Mouse (Mus musculus) heart, adult 2 months (tissue): ENCODE data around the gene Hmgxb4. TPM values are rescaled to one million over a fixed set of nuclear protein-coding genes. Genes with fewer than 3 reads are reported as not detected.
A peak's percentile ranks its signal among the peaks of the same experiment; 100 is the strongest.

Experiments
- DNase-seq, 2 experiments: peaks; one replicate each; pipeline ENCODE4 v3.0.0; 2021
- H3K27ac ChIP-seq: fragments of 200-600 bp; 2 replicates; pipeline ENCODE4 v1.8.1; 2022
- H3K27me3 ChIP-seq: fragments of 200-500 bp; 2 replicates; pipeline ENCODE4 v1.6.1; 2012; ENCODE audit warnings: mild to moderate bottlenecking, low read length, inconsistent platforms, mixed read lengths; ENCODE audit not compliant: control insufficient read depth, insufficient read depth
- H3K36me3 ChIP-seq: fragments of 200-500 bp; 2 replicates; pipeline ENCODE4 v1.6.1; 2012; ENCODE audit warnings: low read length, inconsistent platforms; ENCODE audit not compliant: control insufficient read depth, insufficient read depth
- H3K4me1 ChIP-seq: fragments of 200-500 bp; 2 replicates; pipeline ENCODE4 v1.6.1; 2011; ENCODE audit warnings: low read length; ENCODE audit not compliant: control insufficient read depth, insufficient read depth
- H3K4me3 ChIP-seq: fragments of 200-600 bp; 2 replicates; pipeline ENCODE4 v1.8.1; 2022
- H3K79me2 ChIP-seq: fragments of 200-500 bp; replicated peaks from 2 replicates; pipeline ENCODE4 v1.6.1; 2012; ENCODE audit warnings: mild to moderate bottlenecking, inconsistent platforms, low read length, moderate library complexity, mixed read lengths; ENCODE audit not compliant: control insufficient read depth, insufficient read depth
- H3K9ac ChIP-seq: fragments of 200-500 bp; 2 replicates; pipeline ENCODE4 v1.6.1; 2012; ENCODE audit warnings: low read depth, mild to moderate bottlenecking, control low read depth, inconsistent platforms, low read length, mixed read lengths
- CTCF ChIP-seq: fragments of 200-600 bp; IDR thresholded peaks from 2 replicates; pipeline ENCODE4 v1.8.1; 2022; ENCODE audit warnings: antibody characterized with exemption, mild to moderate bottlenecking, moderate library complexity
- EP300 ChIP-seq: fragments of 200-500 bp; IDR thresholded peaks from 2 replicates; pipeline ENCODE4 v1.6.1; 2011; ENCODE audit warnings: low read depth, low read length, control low read depth; ENCODE audit not compliant: insufficient read depth
- POLR2A ChIP-seq: fragments of 200-500 bp; IDR thresholded peaks from 2 replicates; pipeline ENCODE4 v1.6.1; 2011; ENCODE audit warnings: mild to moderate bottlenecking, low read depth, low read length, control low read depth; ENCODE audit not compliant: insufficient read depth
- WGBS: fragments of 180-500 bp; shearing (Covaris S2); methylation state at CpG from one replicate; pipeline ENCODE4 v1.1.7; 2018; 5-methylcytosine and 5-hydroxymethylcytosine counted together
- intact Hi-C: fragments of 180-260 bp; cut with DNase I; formaldehyde crosslinking; loops from one replicate; pipeline ENCODE4 v1.15.1; 2025
- polyA plus RNA-seq: library from polyadenylated mRNA; depleted of rRNA; stranded (reverse); fragments of >200 nt; gene quantifications from 2 replicates; pipeline ENCODE4 v1.2.3, GENCODE M21; 2012
- total RNA-seq, 2 experiments: library from RNA; stranded (reverse); gene quantifications; 2 replicates each; pipeline ENCODE4 v1.2.3; 2021

The Hmgxb4 gene
- total and polyA plus RNA-seq, 3 experiments, result 10.6 to 13.3 (median 11.1) TPM

DNA sequence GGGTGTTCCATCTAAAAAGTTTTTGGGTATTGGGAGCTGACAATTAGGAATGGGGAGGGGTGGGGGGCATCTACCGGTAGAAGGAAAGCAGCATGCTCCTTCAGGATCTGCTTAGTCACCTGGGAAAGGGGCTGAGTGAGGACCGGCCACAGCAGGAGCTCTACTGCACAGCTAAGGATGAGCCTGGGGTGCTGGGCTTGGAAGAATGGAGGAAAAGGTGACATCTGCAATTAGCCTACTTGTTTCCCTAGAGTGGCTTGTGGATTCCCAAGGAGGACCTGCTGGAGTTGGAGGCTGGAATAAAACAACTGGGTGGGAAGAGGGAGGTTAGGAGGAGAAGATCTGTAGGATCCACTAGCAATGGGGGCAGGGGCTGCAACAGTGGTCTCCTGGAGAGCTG lies 20.4 kb downstream of the Hmgxb4 start:
- Histone ChIP-seq H3K4me3 (no peak overlapping the region), H3K36me3 (peaks cover 4% of the 10 kb centered on the region), H3K27me3 (no peaks in the 10 kb centered on the region), H3K79me2 (peaks cover 2% of the 10 kb centered on the region), H3K4me1 (peaks cover 4% of the 10 kb centered on the region), H3K27ac (peak overlapping the region; percentile 51), H3K9ac (no peak overlapping the region)
- 61% methylated on average over 2 of the region's 2 CpGs for WGBS
- DNase-seq, result no peak
- intact Hi-C loops, result no loop called here
- no peak for TF ChIP-seq CTCF
- TF ChIP-seq EP300, result no peak
- TF ChIP-seq POLR2A, result no peak

DNA sequence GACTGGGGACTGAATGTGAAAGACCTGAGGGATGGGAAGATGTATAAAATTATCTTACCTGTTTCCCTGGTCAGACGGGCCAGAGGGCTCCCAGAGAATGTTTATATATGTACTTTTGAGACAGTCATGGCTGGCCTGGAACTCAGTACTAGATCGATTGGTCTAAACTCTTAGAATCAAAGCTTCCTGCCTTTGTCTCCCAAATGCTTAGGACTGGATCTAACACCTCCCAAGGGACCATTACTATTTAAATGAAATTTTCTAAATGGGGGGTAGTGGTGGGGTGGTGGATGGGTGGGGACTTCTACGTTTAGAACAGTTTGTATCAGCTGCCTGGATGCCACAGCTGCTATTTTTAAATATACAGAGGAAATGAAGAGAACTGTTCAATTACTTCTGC lies 20.8 kb downstream of the Hmgxb4 start:
- H3K36me3 ChIP-seq, result peaks cover 4% of the 10 kb centered on the region
- 31% methylated on average over 3 of the region's 3 CpGs for WGBS
- no peak overlapping the region for H3K4me3 ChIP-seq
- no peak for DNase-seq
- H3K9ac ChIP-seq, result no peak overlapping the region
- H3K27me3 ChIP-seq, result no peaks in the 10 kb centered on the region
- peak overlapping the region; percentile 51 for H3K27ac ChIP-seq
- H3K4me1 ChIP-seq, result peaks cover 4% of the 10 kb centered on the region
- H3K79me2 ChIP-seq, result peaks cover 2% of the 10 kb centered on the region
- intact Hi-C loops, result no loop called here
- TF ChIP-seq POLR2A (no peak), EP300 (no peak), CTCF (no peak)

DNA sequence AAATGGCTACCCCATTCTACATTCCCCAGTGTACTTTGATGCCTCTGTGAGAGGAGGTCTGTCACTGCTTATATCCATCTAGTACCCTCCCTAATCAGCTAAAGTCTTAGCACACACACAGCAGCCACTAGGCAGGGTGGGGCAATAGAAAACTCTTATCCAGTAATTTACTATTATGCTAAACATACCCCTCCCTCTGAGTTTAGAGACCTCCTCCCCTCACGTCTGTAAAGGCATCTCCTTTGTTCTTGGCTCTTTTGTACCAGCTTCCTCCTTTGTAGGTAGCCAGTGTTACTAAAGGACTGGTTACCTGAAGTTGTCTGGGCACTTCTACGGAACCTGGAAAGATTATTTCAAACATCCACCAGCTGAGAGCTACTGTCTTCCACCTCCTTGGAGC lies 22.8 kb downstream of the Hmgxb4 start:
- Histone ChIP-seq H3K9ac (no peak overlapping the region), H3K27me3 (no peaks in the 10 kb centered on the region), H3K4me3 (no peak overlapping the region), H3K27ac (no peak overlapping the region), H3K79me2 (no peaks in the 10 kb centered on the region), H3K36me3 (peaks cover 4% of the 10 kb centered on the region), H3K4me1 (peaks cover 4% of the 10 kb centered on the region)
- intact Hi-C loops, result no loop called here
- TF ChIP-seq POLR2A (no peak), CTCF (no peak), EP300 (no peak)
- no peak for DNase-seq
- WGBS, result 69% methylated on average over 2 of the region's 2 CpGs

DNA sequence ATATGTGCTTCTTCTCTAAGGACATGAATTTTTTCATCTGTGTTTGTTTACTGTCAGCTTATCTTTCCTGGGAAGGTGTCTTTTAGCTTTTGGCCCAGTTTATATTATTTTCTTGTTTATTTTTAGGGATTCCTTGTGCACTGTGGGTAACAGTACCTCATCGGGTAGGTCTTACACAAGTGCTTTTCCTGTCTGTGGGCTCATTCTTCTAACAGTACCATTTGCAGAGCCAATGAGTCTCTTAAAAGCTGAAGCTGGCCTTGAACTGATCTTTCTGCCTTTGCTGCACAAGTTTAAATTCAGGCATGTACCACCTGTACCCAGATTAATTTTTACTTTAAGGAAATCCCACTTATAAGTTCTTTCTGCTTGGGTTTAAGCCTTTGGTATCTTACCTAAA lies 23.3 kb downstream of the Hmgxb4 start:
- peaks cover 4% of the 10 kb centered on the region for H3K36me3 ChIP-seq
- H3K9ac ChIP-seq, result no peak overlapping the region
- no peak overlapping the region for H3K27ac ChIP-seq
- H3K4me3 ChIP-seq, result no peak overlapping the region
- WGBS, result 74% methylated on average over 1 of the region's 1 CpGs
- no peaks in the 10 kb centered on the region for H3K79me2 ChIP-seq
- no peak for DNase-seq
- TF ChIP-seq CTCF (no peak), POLR2A (no peak), EP300 (no peak)
- intact Hi-C loops, result no loop called here
- H3K4me1 ChIP-seq, result peaks cover 4% of the 10 kb centered on the region
- no peaks in the 10 kb centered on the region for H3K27me3 ChIP-seq

DNA sequence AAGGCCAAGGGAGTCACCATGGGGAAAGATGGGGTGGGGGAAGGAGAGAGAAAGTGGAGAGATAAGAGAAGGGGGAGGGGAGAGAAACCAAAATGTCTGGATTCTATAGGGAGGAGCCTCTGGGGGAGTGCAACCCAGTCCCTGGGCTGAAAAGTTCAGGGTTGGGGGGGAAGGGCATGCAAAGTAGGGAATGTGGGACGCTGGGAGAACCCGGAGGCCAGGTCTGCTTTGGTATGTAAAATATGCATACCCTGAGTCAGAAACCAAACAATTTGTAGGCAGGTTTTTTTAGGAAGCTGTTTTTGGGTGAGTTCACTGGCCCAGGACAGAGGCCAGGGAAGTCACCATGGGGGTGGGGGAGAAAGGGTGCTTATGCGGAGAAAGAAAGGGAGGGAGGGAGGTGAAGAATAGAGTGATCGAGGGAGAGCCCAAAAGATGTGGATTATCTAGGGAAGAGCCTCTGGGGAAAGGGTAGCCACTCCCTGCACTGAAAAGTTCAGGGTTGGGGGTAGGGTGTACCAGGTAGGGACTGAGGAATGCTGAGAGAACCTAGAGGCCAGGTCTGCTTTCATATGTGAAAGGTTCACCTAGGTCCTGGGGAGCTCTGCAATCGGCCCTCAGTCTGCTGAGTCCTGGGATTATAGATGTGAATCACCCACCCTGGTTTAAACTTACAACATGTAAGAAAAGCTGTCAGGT lies 25.3 kb downstream of the Hmgxb4 start:
- Histone ChIP-seq H3K79me2 (no peaks in the 10 kb centered on the region), H3K9ac (no peak overlapping the region), H3K4me1 (peaks cover 4% of the 10 kb centered on the region), H3K36me3 (peaks cover 4% of the 10 kb centered on the region), H3K27ac (no peak overlapping the region), H3K4me3 (no peak overlapping the region), H3K27me3 (no peaks in the 10 kb centered on the region)
- intact Hi-C loops, result no loop called here
- 52% methylated on average over 5 of the region's 5 CpGs for WGBS
- TF ChIP-seq CTCF, result no peak
- TF ChIP-seq POLR2A, result no peak
- no peak for TF ChIP-seq EP300
- no peak for DNase-seq

DNA sequence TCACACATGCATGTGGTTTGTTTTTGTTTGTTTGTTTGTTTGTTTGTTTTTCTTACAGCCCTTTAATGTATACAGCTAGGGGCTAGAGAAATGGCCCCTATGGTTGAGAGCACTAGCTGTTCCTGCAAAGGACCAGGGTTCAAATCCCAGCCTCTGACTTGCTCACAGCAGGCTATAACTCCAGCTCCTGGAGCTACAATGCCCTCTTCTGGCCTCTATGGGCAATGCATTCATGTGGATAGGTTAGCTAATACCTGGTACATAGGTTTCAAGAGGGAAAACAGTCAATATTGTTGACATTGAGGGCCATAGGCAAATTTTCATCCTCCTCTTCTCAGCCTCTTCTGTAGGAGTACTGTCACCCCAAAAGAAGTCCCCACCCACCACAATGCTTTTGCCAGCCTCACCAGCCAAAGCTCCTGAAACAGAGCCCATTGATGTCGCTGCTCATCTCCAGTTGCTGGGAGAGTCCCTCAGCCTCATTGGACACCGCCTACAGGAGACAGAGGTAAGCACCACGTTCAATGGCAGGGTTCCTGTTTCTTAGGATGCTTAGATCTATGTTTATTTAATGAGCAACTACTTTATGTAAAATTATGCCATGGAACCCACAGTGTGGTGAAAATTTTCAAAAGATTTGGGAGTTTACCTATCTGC lies 30.6 kb downstream of the Hmgxb4 start:
- no peak for DNase-seq
- Histone ChIP-seq H3K36me3 (peaks cover 2% of the 10 kb centered on the region), H3K4me3 (no peak overlapping the region), H3K79me2 (no peaks in the 10 kb centered on the region), H3K27ac (no peak overlapping the region), H3K27me3 (no peaks in the 10 kb centered on the region), H3K9ac (no peak overlapping the region), H3K4me1 (no peaks in the 10 kb centered on the region)
- 87% methylated on average over 3 of the region's 3 CpGs for WGBS
- intact Hi-C loops, result no loop called here
- TF ChIP-seq POLR2A (no peak), CTCF (peak; percentile 62), EP300 (no peak)
